Mouse (Mus musculus): ENCODE measurements around the gene Best1. TPM values are rescaled to one million over a fixed set of nuclear protein-coding genes. Genes with fewer than 3 reads are reported as not detected.
A peak's percentile ranks its signal among the peaks of the same experiment; 100 is the strongest.
"Not testable (repeated sequence)": the region's sequence is repeated elsewhere in the genome, so short reads cannot be mapped to it uniquely, and the experiment has no call there.

Gene Best1
- polyA plus RNA-seq, 1 experiment from 2014 or later: 1.1 TPM

- Histone ChIP-seq H3K4me1 (replicated peaks; ENCODE audit: control insufficient read depth, insufficient read depth, low read length) (peaks cover 33% of the 10 kb centered on the region), H3K4me3 (ENCODE audit: low read length) (peak overlapping the region; percentile 96), H3K4me2 (ENCODE audit: low read depth, low read length) (peak overlapping the region; percentile 83), H3K9me3 (ENCODE audit: control insufficient read depth, low read length) (no peaks in the 10 kb centered on the region), H3K36me3 (ENCODE audit: control insufficient read depth, insufficient read depth, low read length) (peaks cover 21% of the 10 kb centered on the region), H3K9ac (ENCODE audit: low read length) (peak overlapping the region; percentile 75), H3K27me3 (ENCODE audit: control insufficient read depth, insufficient read depth, low read depth, low read length) (no peaks in the 10 kb centered on the region), H3K27ac (ENCODE audit: low read length) (peak overlapping the region; percentile 93)
- 67% methylated on average over 4 of the region's 4 CpGs for WGBS
- ATAC-seq (ENCODE audit: low read depth): no peak
Measured at GRCm38 (mm10) chr19:9981621-9982020, 19.8 kb downstream of the Best1 start.

GRCm38 (mm10) chr19:9980258-9980657, 21.2 kb downstream of the Best1 start, which contains the start of gene Fth1:
Gene Fth1 (plus strand): TSS chr19:9980598.
- H3K9ac ChIP-seq (ENCODE audit: low read length): no peak within 1 kb of the TSS
- H3K4me3 ChIP-seq (ENCODE audit: low read length): no peak within 1 kb of the TSS
- H3K36me3 ChIP-seq (ENCODE audit: control insufficient read depth, insufficient read depth, low read length): peaks cover 12% of the 10 kb centered on the region
- no peak within 1 kb of the TSS for H3K4me2 ChIP-seq (ENCODE audit: low read depth, low read length)
- no peak within 1 kb of the TSS; the same call in 1 of the 2 replicates for H3K27ac ChIP-seq (ENCODE audit: low read length)
- WGBS: 85% methylated on average over 4 of the region's 4 CpGs
- no peaks in the 10 kb centered on the region for H3K9me3 ChIP-seq (ENCODE audit: control insufficient read depth, low read length)
- no peaks in the 10 kb centered on the region for H3K27me3 ChIP-seq (ENCODE audit: control insufficient read depth, insufficient read depth, low read depth, low read length)
- peaks cover 33% of the 10 kb centered on the region for H3K4me1 ChIP-seq (replicated peaks; ENCODE audit: control insufficient read depth, insufficient read depth, low read length)
- no peak for ATAC-seq (ENCODE audit: low read depth)

DNA sequence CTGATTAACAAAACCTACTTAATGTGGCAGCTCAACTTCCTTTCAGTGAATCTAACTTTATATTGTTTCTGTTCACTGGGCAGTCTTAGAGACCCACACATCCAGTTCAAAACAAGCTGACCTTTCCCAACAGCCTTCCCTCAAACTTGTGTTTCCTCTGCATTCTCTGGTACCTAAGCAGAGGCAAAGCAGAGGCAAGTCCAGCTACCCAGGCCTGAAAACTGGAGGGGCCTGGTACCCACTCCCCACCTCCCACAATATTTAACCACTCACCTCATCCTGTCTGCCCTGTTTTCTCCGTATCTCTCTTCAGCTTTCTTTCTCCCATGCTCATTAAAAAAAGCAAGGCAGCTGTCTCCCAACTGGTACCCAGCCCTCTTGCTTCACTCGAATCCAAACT, 22.3 kb downstream of the Best1 start:
- no peak for ATAC-seq (ENCODE audit: low read depth)
- H3K9me3 ChIP-seq (ENCODE audit: control insufficient read depth, low read length): no peaks in the 10 kb centered on the region
- H3K36me3 ChIP-seq (ENCODE audit: control insufficient read depth, insufficient read depth, low read length): peaks cover 1% of the 10 kb centered on the region; the same call in 1 of the 2 replicates
- H3K4me1 ChIP-seq (replicated peaks; ENCODE audit: control insufficient read depth, insufficient read depth, low read length): peaks cover 30% of the 10 kb centered on the region
- no peak overlapping the region for H3K4me2 ChIP-seq (ENCODE audit: low read depth, low read length)
- no peak overlapping the region for H3K4me3 ChIP-seq (ENCODE audit: low read length)
- H3K9ac ChIP-seq (ENCODE audit: low read length): no peak overlapping the region
- peak overlapping the region; percentile 69 for H3K27ac ChIP-seq (ENCODE audit: low read length)
- 82% methylated on average over 2 of the region's 2 CpGs for WGBS
- no peaks in the 10 kb centered on the region for H3K27me3 ChIP-seq (ENCODE audit: control insufficient read depth, insufficient read depth, low read depth, low read length)

- Histone ChIP-seq H3K9ac (ENCODE audit: low read length) (no peak overlapping the region), H3K27me3 (ENCODE audit: control insufficient read depth, insufficient read depth, low read depth, low read length) (no peaks in the 10 kb centered on the region), H3K27ac (ENCODE audit: low read length) (peak overlapping the region; percentile 69), H3K36me3 (ENCODE audit: control insufficient read depth, insufficient read depth, low read length) (no peaks in the 10 kb centered on the region), H3K4me3 (ENCODE audit: low read length) (no peak overlapping the region), H3K4me1 (replicated peaks; ENCODE audit: control insufficient read depth, insufficient read depth, low read length) (peaks cover 23% of the 10 kb centered on the region), H3K4me2 (ENCODE audit: low read depth, low read length) (no peak overlapping the region; the same call in 1 of the 2 replicates), H3K9me3 (ENCODE audit: control insufficient read depth, low read length) (no peaks in the 10 kb centered on the region)
- peak; percentile 43 for ATAC-seq (ENCODE audit: low read depth)
- 22% methylated on average over 5 of the region's 5 CpGs for WGBS
Measured at GRCm38 (mm10) chr19:9978431-9978951, 22.9 kb downstream of the Best1 start.

- H3K36me3 ChIP-seq (ENCODE audit: control insufficient read depth, insufficient read depth, low read length): no peaks in the 10 kb centered on the region
- H3K27ac ChIP-seq (ENCODE audit: low read length): no peak overlapping the region
- 68% methylated on average over 10 of the region's 10 CpGs for WGBS
- H3K9ac ChIP-seq (ENCODE audit: low read length): no peak overlapping the region
- ATAC-seq (ENCODE audit: low read depth): no peak
- H3K9me3 ChIP-seq (ENCODE audit: control insufficient read depth, low read length): no peaks in the 10 kb centered on the region
- H3K27me3 ChIP-seq (ENCODE audit: control insufficient read depth, insufficient read depth, low read depth, low read length): no peaks in the 10 kb centered on the region
- H3K4me3 ChIP-seq (ENCODE audit: low read length): no peak overlapping the region
- H3K4me1 ChIP-seq (replicated peaks; ENCODE audit: control insufficient read depth, insufficient read depth, low read length): peaks cover 22% of the 10 kb centered on the region
- H3K4me2 ChIP-seq (ENCODE audit: low read depth, low read length): no peak overlapping the region
Measured at GRCm38 (mm10) chr19:9977085-9977484, 24.3 kb downstream of the Best1 start.

GRCm38 (mm10) chr19:9974853-9975252, 26.6 kb downstream of the Best1 start:
- H3K4me2 ChIP-seq (ENCODE audit: low read depth, low read length); H3K36me3 ChIP-seq (ENCODE audit: control insufficient read depth, insufficient read depth, low read length); H3K9ac ChIP-seq (ENCODE audit: low read length); H3K9me3 ChIP-seq (ENCODE audit: control insufficient read depth, low read length); H3K4me3 ChIP-seq (ENCODE audit: low read length); H3K27me3 ChIP-seq (ENCODE audit: control insufficient read depth, insufficient read depth, low read depth, low read length); H3K27ac ChIP-seq (ENCODE audit: low read length): not testable (repeated sequence)
- ATAC-seq (ENCODE audit: low read depth): peak; percentile 11; the same call in 1 of the 2 replicates
- peaks cover 17% of the 10 kb centered on the region for H3K4me1 ChIP-seq (replicated peaks; ENCODE audit: control insufficient read depth, insufficient read depth, low read length)
- 31% methylated on average over 2 of the region's 2 CpGs for WGBS

DNA sequence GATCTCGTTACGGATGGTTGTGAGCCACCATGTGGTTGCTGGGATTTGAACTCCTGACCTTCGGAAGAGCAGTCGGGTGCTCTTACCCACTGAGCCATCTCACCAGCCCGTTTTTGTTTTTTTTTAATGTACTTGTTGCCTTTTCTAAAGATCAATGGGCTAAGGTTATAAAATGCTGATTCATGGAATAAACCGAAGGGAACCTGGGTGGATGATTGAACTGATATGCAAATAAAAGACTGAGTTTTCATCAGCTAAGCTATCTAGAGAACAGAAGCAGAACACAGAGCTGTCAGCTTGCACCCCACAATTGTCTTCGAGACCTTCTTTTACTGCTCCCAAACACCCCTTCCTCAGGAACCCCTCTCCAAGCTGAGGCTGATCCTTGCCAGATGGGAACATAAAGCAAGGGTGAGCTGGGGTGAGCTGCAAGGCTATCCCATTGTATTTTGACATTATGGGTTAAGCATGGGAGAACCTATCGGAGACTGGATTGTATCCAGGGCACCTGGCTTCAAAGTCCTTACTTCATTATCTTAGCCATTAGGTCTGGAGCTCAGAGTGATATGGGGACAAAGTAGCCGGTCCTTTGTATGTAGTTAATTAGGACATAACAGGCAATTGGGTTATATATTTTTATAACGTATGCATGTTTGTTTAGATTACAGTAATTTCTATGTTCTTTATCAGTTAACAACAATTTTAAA, 33.2 kb downstream of the Best1 start:
- no peak for ATAC-seq (ENCODE audit: low read depth)
- H3K9ac ChIP-seq (ENCODE audit: low read length): no peak overlapping the region
- no peak overlapping the region for H3K4me3 ChIP-seq (ENCODE audit: low read length)
- no peaks in the 10 kb centered on the region for H3K9me3 ChIP-seq (ENCODE audit: control insufficient read depth, low read length)
- peaks cover 2% of the 10 kb centered on the region; the same call in 1 of the 2 replicates for H3K4me1 ChIP-seq (replicated peaks; ENCODE audit: control insufficient read depth, insufficient read depth, low read length)
- no peak overlapping the region for H3K27ac ChIP-seq (ENCODE audit: low read length)
- WGBS: 73% methylated on average over 8 of the region's 10 CpGs
- H3K4me2 ChIP-seq (ENCODE audit: low read depth, low read length): no peak overlapping the region
- no peaks in the 10 kb centered on the region for H3K36me3 ChIP-seq (ENCODE audit: control insufficient read depth, insufficient read depth, low read length)
- no peaks in the 10 kb centered on the region for H3K27me3 ChIP-seq (ENCODE audit: control insufficient read depth, insufficient read depth, low read depth, low read length)

DNA sequence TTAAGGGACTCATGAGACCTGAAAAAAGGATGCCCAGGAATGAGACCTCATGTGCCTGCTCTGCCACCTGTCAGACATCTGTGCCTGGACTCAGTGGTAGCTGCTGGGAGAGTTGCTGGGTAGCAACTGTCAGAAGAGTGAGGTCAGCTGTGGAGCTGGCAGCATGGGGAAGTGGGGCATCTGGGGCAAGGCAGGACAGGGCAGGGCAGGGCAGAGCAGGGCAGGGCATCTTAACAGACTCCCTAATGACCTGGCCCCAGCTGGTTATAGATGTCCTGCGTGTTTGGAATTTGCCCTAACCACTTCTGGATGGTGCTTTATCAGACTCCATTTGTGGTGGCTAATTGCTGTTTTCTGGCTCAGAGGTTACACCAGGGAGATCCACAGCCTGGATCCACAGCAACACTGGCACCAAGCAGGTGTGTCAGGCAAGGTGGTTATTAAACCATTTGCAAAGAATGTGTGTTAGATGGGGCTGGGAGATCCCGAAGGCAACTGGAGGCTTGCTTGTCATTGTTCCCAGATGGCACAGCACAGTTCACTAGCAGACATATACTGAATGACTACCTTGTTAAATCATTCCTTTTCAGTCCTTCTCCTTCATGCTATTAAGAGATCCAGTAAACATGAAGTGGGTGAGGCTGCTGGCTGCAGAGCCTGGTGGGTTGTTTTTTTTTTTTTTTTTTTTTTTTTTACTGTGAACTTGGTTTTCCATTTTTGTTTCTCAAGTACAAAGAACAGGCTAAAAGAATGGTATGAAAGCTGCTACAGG, 35.2 kb downstream of the Best1 start:
- Histone ChIP-seq H3K4me1 (replicated peaks; ENCODE audit: control insufficient read depth, insufficient read depth, low read length) (peaks cover 2% of the 10 kb centered on the region; the same call in 1 of the 2 replicates), H3K9me3 (ENCODE audit: control insufficient read depth, low read length) (no peaks in the 10 kb centered on the region), H3K27ac (ENCODE audit: low read length) (no peak overlapping the region), H3K4me3 (ENCODE audit: low read length) (no peak overlapping the region), H3K4me2 (ENCODE audit: low read depth, low read length) (no peak overlapping the region), H3K27me3 (ENCODE audit: control insufficient read depth, insufficient read depth, low read depth, low read length) (no peaks in the 10 kb centered on the region), H3K9ac (ENCODE audit: low read length) (no peak overlapping the region), H3K36me3 (ENCODE audit: control insufficient read depth, insufficient read depth, low read length) (no peaks in the 10 kb centered on the region)
- 47% methylated on average over 2 of the region's 2 CpGs for WGBS
- no peak for ATAC-seq (ENCODE audit: low read depth)

DNA sequence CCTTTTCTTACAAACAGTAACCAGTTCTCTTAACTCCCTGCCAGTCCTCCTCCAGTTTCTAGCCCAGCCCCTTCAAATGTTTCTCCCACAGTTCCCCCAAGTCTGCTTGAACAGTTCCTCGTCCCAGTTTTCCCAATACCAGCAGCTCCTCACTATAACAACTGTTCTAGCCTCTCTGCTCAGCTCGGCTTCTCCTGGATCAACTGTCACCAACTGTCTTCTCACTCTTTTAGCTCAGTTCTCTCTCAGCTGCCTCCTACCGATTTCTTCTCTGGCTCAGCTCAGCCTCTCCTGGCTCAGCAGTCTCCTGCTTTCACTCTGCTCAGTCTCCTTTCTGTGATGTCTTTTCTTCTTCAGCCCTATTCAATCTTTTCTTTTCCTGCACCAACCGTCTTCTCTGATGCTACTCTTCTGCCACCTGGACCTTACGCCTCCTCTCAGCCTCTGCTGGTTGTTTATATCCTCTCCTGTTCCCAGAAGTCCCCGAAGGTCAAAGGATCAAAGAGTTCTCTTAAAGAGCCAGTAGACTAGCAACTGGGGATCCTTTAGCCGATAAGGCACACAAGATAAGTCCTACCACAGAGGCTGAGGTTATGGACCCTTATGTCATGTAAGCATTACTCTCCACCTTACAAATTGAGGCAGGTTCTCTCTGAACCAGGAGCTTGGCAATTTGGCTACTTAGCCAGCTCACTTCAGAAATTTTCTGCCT, 37.1 kb downstream of the Best1 start:
- ATAC-seq (ENCODE audit: low read depth): no peak
- H3K27me3 ChIP-seq (ENCODE audit: control insufficient read depth, insufficient read depth, low read depth, low read length): no peaks in the 10 kb centered on the region
- H3K4me3 ChIP-seq (ENCODE audit: low read length): no peak overlapping the region
- no peaks in the 10 kb centered on the region for H3K36me3 ChIP-seq (ENCODE audit: control insufficient read depth, insufficient read depth, low read length)
- H3K9me3 ChIP-seq (ENCODE audit: control insufficient read depth, low read length): no peaks in the 10 kb centered on the region
- peaks cover 2% of the 10 kb centered on the region; the same call in 1 of the 2 replicates for H3K4me1 ChIP-seq (replicated peaks; ENCODE audit: control insufficient read depth, insufficient read depth, low read length)
- no peak overlapping the region for H3K4me2 ChIP-seq (ENCODE audit: low read depth, low read length)
- no peak overlapping the region for H3K27ac ChIP-seq (ENCODE audit: low read length)
- WGBS: 14% methylated on average over 7 of the region's 7 CpGs
- H3K9ac ChIP-seq (ENCODE audit: low read length): no peak overlapping the region

All from lung, embryonic 16.5 days (tissue).